Mouse (Mus musculus): ENCODE measurements at regions not wholly inside any gene's neighbourhood (a gene's known extent, or its start where the extent isn't known, plus 50 kb on each side); places are given as distances from the start of the nearest gene placed in this dataset.

DNA sequence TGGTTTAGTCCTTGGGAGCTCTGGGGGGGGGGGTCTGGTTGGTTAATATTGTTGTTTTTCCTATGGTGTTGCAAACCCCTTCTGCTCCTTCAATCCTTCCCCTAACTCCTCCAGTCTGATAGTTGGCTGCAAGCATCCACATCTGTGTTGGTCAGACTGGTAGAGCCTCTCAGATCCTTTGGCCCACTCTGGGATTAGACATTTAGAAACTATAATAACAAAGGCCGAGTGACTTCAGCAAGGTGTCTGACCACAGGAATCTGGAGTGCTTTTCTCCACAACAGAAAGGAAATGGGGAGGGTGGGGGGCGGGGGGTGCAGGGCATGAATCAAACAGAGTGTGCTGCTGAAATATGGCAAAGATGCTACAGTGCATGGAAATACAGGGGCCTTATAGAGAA is 301.4 kb upstream of the Eci2 start:
- TF ChIP-seq CTCF (IDR thresholded peaks at IDR 0.05; ENCODE audit: borderline replicate concordance, control insufficient read depth, extremely low read depth, insufficient read depth, low read length, poor library complexity) (no peak), POLR2A (IDR thresholded peaks at IDR 0.05; ENCODE audit: control insufficient read depth, extremely low read depth, insufficient read depth, low read length, poor library complexity) (no peak)

Data from thymus, adult 2 months (tissue).